10 mouse cellular contexts compared by ENCODE assay signal in the genomic region with DNA sequence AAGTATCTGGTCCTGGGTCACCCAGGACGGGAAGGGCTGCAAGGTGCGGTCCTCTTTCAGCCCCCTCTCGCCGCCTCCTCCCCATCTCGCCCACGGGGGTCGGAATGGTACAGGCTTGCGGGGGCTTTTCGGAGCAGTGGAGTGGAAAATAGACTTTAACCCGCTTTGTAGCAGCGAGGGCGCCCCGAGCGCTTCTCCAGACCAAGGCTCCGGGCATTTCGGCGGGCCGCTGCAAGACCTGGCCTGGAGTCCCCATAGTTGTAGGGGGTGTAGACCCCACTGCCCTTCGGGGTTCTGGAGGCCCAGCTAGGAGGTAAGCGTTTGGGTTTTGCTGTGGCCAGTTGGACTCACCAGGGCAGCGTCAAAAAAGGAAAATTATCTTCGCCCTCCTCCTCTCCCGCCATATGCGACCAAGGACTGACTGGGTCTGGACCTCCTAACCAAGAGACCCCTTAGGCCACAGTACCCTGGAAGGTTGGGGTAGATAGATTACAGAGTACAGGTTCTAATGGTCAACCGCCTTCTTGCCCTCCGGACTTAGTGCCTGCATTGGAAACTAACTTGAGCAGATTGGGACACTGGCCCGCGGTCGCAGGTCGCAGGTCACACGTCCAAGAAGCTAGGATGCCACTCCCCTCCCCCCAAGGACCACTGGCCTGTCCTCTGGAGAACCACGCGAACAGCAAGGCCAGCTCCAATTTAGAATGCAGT. TPM values are rescaled to one million over a fixed set of nuclear protein-coding genes. Genes with fewer than 3 reads are reported as not detected.
A peak's percentile ranks its signal among the peaks of the same experiment; 100 is the strongest.
DNase-seq lines count a peak whose midpoint lies in the region; ATAC-seq lines count a peak whose summit lies in the region.
"Had no signal": no experiment of that assay in that cellular context is flagged by ENCODE, and none has a peak within 500 bp of the region (broad histone marks: within the 10 kb centered on the region; RNA-seq: fewer than 3 reads in every experiment).

No protein-coding gene starts in this region.

- peaks cover 91% of the 10 kb centered on the region for H3K27me3 ChIP-seq in hindbrain, embryonic 10.5 days (ENCODE audit: insufficient read depth, poor library complexity, severe bottlenecking)
- peaks cover 81% of the 10 kb centered on the region for H3K27me3 ChIP-seq in hindbrain, embryonic 14.5 days (ENCODE audit: control insufficient read depth, insufficient read depth, low read length)
- peaks cover 54% of the 10 kb centered on the region for H3K27me3 ChIP-seq in embryonic facial prominence, embryonic 11.5 days (ENCODE audit: control insufficient read depth, insufficient read depth, low read length)
- peaks cover 63% of the 10 kb centered on the region for H3K27me3 ChIP-seq in midbrain, embryonic 14.5 days (ENCODE audit: control insufficient read depth, insufficient read depth, low read length)

- H3K4me1 ChIP-seq in hindbrain, embryonic 10.5 days (replicated peaks): peaks cover 49% of the 10 kb centered on the region
- H3K4me1 ChIP-seq in hindbrain, embryonic 14.5 days (replicated peaks; ENCODE audit: control insufficient read depth, insufficient read depth, low read length): peaks cover 14% of the 10 kb centered on the region; the same call in 1 of the 2 replicates
- H3K4me1 ChIP-seq in embryonic facial prominence, embryonic 11.5 days (ENCODE audit: control insufficient read depth, insufficient read depth, low read length): peaks cover 10% of the 10 kb centered on the region; the same call in 1 of the 2 replicates
- peaks cover 22% of the 10 kb centered on the region; the same call in 1 of the 2 replicates for H3K4me1 ChIP-seq in midbrain, embryonic 14.5 days (ENCODE audit: control insufficient read depth, insufficient read depth, low read length)

- 1% methylated on average over 33 of the region's 33 CpGs for WGBS in hindbrain, embryonic 10.5 days
- 1% methylated on average over 33 of the region's 33 CpGs for WGBS in hindbrain, embryonic 14.5 days
- WGBS in embryonic facial prominence, embryonic 11.5 days: 1% methylated on average over 33 of the region's 33 CpGs
- WGBS in midbrain, embryonic 14.5 days: 2% methylated on average over 33 of the region's 33 CpGs

- H3K36me3 ChIP-seq in hindbrain, embryonic 10.5 days: no peaks in the 10 kb centered on the region
- H3K36me3 ChIP-seq in hindbrain, embryonic 14.5 days (replicated peaks; ENCODE audit: control insufficient read depth, insufficient read depth): no peaks in the 10 kb centered on the region
- no peaks in the 10 kb centered on the region for H3K36me3 ChIP-seq in embryonic facial prominence, embryonic 11.5 days (replicated peaks; ENCODE audit: control insufficient read depth, insufficient read depth, low read depth, low read length)
- H3K36me3 ChIP-seq in midbrain, embryonic 14.5 days (ENCODE audit: control insufficient read depth, insufficient read depth, low read length): no peaks in the 10 kb centered on the region

- no peak for ATAC-seq in hindbrain, embryonic 14.5 days (ENCODE audit: low FRiP score)
- ATAC-seq in embryonic facial prominence, embryonic 11.5 days (replicated peaks; ENCODE audit: insufficient number of reproducible peaks, low FRiP score, low TSS enrichment, low read depth): no peak
- ATAC-seq in midbrain, embryonic 14.5 days (ENCODE audit: low FRiP score, low TSS enrichment): no peak

- no peak overlapping the region for H3K9ac ChIP-seq in hindbrain, embryonic 14.5 days
- no peak overlapping the region for H3K9ac ChIP-seq in embryonic facial prominence, embryonic 11.5 days (replicated peaks; ENCODE audit: low read length)
- no peak overlapping the region for H3K9ac ChIP-seq in midbrain, embryonic 14.5 days (replicated peaks; ENCODE audit: low read length)

- intact Hi-C loops in gastrocnemius, postnatal 36 days (cut with DNase I): no loop called here
- intact Hi-C loops in left cerebral cortex, postnatal 14 days (cut with DNase I): no loop called here

- no peak overlapping the region for H3K4me2 ChIP-seq in hindbrain, embryonic 14.5 days (replicated peaks)
- peak overlapping the region; percentile 38; the same call in 1 of the 2 replicates for H3K4me2 ChIP-seq in embryonic facial prominence, embryonic 11.5 days (ENCODE audit: low read depth, low read length)
- H3K4me2 ChIP-seq in midbrain, embryonic 14.5 days (ENCODE audit: low read length): peak overlapping the region; percentile 70; the same call in 1 of the 2 replicates

- H3K4me3 ChIP-seq in hindbrain, embryonic 10.5 days: peak overlapping the region; percentile 57
- no peak overlapping the region for H3K4me3 ChIP-seq in hindbrain, embryonic 14.5 days (replicated peaks; ENCODE audit: low read length)
- H3K4me3 ChIP-seq in embryonic facial prominence, embryonic 11.5 days (ENCODE audit: low read depth, low read length): no peak overlapping the region
- H3K4me3 ChIP-seq in midbrain, embryonic 14.5 days (replicated peaks; ENCODE audit: low read depth, low read length): peak overlapping the region; percentile 37; the same call in 1 of the 2 replicates

- no peak overlapping the region for H3K27ac ChIP-seq in hindbrain, embryonic 10.5 days
- no peak overlapping the region for H3K27ac ChIP-seq in hindbrain, embryonic 14.5 days
- H3K27ac ChIP-seq in embryonic facial prominence, embryonic 11.5 days (replicated peaks; ENCODE audit: low read depth, low read length): no peak overlapping the region
- H3K27ac ChIP-seq in midbrain, embryonic 14.5 days (replicated peaks; ENCODE audit: low read depth, low read length): no peak overlapping the region

- no peaks in the 10 kb centered on the region for H3K9me3 ChIP-seq in hindbrain, embryonic 10.5 days
- H3K9me3 ChIP-seq in hindbrain, embryonic 14.5 days (ENCODE audit: control insufficient read depth, low read length): no peaks in the 10 kb centered on the region
- H3K9me3 ChIP-seq in embryonic facial prominence, embryonic 11.5 days (replicated peaks; ENCODE audit: control insufficient read depth, low read length): no peaks in the 10 kb centered on the region
- no peaks in the 10 kb centered on the region for H3K9me3 ChIP-seq in midbrain, embryonic 14.5 days (ENCODE audit: control insufficient read depth, low read length)

- DNase-seq in hindbrain, embryonic 10.5 days (ENCODE audit: low spot score): peak; percentile 56
- DNase-seq in hindbrain, embryonic 14.5 days (ENCODE audit: low spot score): no peak
- DNase-seq in embryonic facial prominence, embryonic 11.5 days (ENCODE audit: low spot score): peak; percentile 43
- DNase-seq in kidney, adult 8-10 months: peak; percentile 70 to 78
- peak; percentile 31 for DNase-seq in midbrain, embryonic 14.5 days
- DNase-seq in gastrocnemius, postnatal 36 days: no peak
- no peak for DNase-seq in frontal cortex, postnatal 36 days (ENCODE audit: low spot score in 2 of 2)
- DNase-seq in left cerebral cortex, postnatal 14 days (ENCODE audit: low spot score in 2 of 2): no peak
- DNase-seq: heart, postnatal 36 days had no signal

RNA-seq across cellular contexts. Expression of gene Emx1, which starts 1.1 kb away (rescaled TPM):
- polyA plus RNA-seq in hindbrain, embryonic 10.5 days (2016; fragmentation: Nextera tagmentation; extraction: Ambion mirVana): 0.52 and 1.0 TPM in 2 replicates
- not detected in 2 replicates for polyA plus RNA-seq in hindbrain, embryonic 14.5 days (2014; fragmentation: Nextera tagmentation; extraction: Ambion mirVana)
- polyA plus RNA-seq in embryonic facial prominence, embryonic 11.5 days (2014; fragmentation: Nextera tagmentation; extraction: Ambion mirVana): 0.56 and 0.88 TPM in 2 replicates
- 1.1 and 1.6 TPM in 2 replicates for polyA plus RNA-seq in midbrain, embryonic 14.5 days (2014; fragmentation: Nextera tagmentation; extraction: Ambion mirVana)
- not detected for total RNA-seq in gastrocnemius, postnatal 36 days (2021)
- total RNA-seq in left cerebral cortex, postnatal 14 days (2021): 10 to 100 TPM; 39.9 to 41.6 TPM
- total RNA-seq: CH12.LX; heart, postnatal 36 days had no signal

RNA-seq across cellular contexts. Expression of gene Spr, which starts 48.6 kb away (rescaled TPM):
- polyA plus RNA-seq in hindbrain, embryonic 10.5 days (2016; fragmentation: Nextera tagmentation; extraction: Ambion mirVana): 53.8 and 66.2 TPM in 2 replicates
- 38.2 and 42.7 TPM in 2 replicates for polyA plus RNA-seq in hindbrain, embryonic 14.5 days (2014; fragmentation: Nextera tagmentation; extraction: Ambion mirVana)
- 54.5 and 62.2 TPM in 2 replicates for polyA plus RNA-seq in embryonic facial prominence, embryonic 11.5 days (2014; fragmentation: Nextera tagmentation; extraction: Ambion mirVana)
- polyA plus RNA-seq in midbrain, embryonic 14.5 days (2014; fragmentation: Nextera tagmentation; extraction: Ambion mirVana): 36.5 and 43.3 TPM in 2 replicates
- total RNA-seq in gastrocnemius, postnatal 36 days (2021): 10 to 100 TPM; 45.2 to 45.4 TPM
- 10 to 100 TPM; 35.5 to 37.2 TPM for total RNA-seq in left cerebral cortex, postnatal 14 days (2021)

Comparison
In these comparisons a context has a peak if more than half of its experiments do, and no peak if none do; other contexts are left out.
1. DNase-seq: peak in hindbrain, embryonic 10.5 days (single experiment), embryonic facial prominence, embryonic 11.5 days (single experiment), kidney, adult 8-10 months (2 of 2) and midbrain, embryonic 14.5 days (single experiment); none in hindbrain, embryonic 14.5 days (single experiment), gastrocnemius, postnatal 36 days (0 of 2), frontal cortex, postnatal 36 days (0 of 2) and left cerebral cortex, postnatal 14 days (0 of 2).
2. H3K4me3 ChIP-seq: peak in hindbrain, embryonic 10.5 days (single experiment) and midbrain, embryonic 14.5 days (single experiment); none in hindbrain, embryonic 14.5 days (single experiment) and embryonic facial prominence, embryonic 11.5 days (single experiment).